Mouse (Mus musculus) cortical plate, adult 2 months (tissue): Measurements from ENCODE around the gene Mrc2.

Experiments used
- CTCF ChIP-seq: fragments of 200-500 bp; IDR thresholded peaks from 2 replicates; pipeline ENCODE4 v1.5.1; 2011; ENCODE audit warnings: mild to moderate bottlenecking, control low read depth, low read length; ENCODE audit not compliant: insufficient read depth; ENCODE audit errors: extremely low read depth
- POLR2A ChIP-seq: fragments of 200-500 bp; IDR thresholded peaks from 2 replicates; pipeline ENCODE4 v1.6.1; 2011; ENCODE audit warnings: mild to moderate bottlenecking, low read length, control low read depth; ENCODE audit not compliant: insufficient read depth; ENCODE audit errors: extremely low read depth

DNA sequence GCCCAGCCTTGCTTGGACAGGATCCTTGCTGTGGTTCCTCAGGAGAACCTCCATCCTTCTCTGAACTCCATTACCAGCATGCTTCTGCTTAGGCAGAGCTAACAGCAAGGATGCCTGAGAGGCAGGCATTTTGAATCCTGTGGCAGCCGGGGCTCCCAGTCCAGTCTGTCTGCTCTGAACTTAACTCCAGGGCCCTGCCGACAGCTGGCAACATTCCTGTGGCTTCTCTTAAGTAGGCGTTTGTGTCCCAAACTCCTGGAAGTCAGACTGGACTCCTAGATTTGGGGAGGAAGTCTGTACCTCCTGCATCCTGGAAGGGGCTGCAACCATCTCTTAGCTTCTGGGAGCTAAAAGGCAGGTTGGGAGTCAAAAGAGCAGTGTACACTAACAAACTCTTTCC lies 3.0 kb upstream of the Mrc2 start:
- TF ChIP-seq POLR2A = no peak
- no peak for TF ChIP-seq CTCF
